Mouse (Mus musculus): ENCODE results near the gene Hoxd1.

- TF ChIP-seq EP300 (IDR thresholded peaks at IDR 0.05; ENCODE audit: low read depth) (no peak), CTCF (IDR thresholded peaks at IDR 0.05; ENCODE audit: low read depth) (no peak)
These were observed 15.8 kb upstream of the Hoxd1 start for GRCm38 (mm10) chr2:74747006-74747405.
